7 mouse cellular contexts compared by ENCODE assay signal in the genomic region with DNA sequence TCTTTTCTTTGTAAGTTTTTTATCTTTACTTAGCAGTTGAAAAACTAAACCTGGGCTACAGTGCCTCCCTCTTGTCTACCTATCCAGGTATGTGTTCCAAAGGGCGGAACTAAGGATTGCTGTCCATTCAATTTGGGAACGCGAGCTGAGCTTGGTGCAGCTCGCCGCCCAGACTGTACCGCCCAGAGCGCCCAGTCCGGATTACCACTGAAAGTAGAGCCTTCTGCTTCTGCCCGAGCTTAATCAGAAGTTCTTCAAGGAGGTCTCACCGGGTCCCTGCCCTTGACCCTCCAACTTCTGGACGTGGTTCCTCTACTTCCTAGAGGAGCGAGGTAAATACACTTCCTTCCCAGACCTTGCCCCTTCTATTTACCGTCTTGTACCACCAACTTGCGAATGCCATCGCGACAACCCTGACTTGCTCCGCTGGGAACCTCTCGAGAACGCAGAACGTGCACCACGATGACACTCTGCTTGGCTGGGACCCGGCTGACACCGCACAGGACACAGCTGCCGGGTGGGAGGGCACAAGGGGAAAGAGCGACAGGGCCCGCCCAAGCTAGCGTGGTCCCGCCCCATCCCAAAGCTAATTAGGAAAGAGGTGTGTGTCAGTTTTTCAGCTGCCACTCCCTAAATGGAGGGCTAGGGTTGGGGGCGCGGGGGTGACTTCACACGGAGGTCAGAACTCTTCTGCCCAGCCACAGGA. TPM values are rescaled to one million over a fixed set of nuclear protein-coding genes. Genes with fewer than 3 reads are reported as not detected.
DNase-seq lines count a peak whose midpoint lies in the region; ATAC-seq and TF ChIP-seq lines count a peak whose summit lies in the region.

No protein-coding gene starts in this region.

- in situ Hi-C loops in Patski (cut with MboI; ENCODE audit: low pct_unique_long_range_greater_than_20kb) = no loop called here

- peak overlapping the region; percentile 61 for H3K4me3 ChIP-seq in forebrain, embryonic 12.5 days (replicated peaks)
- peak overlapping the region; percentile 81 for H3K4me3 ChIP-seq in heart, postnatal 0 days (ENCODE audit: low read depth, low read length)

- CTCF ChIA-PET in Patski (lab: Charles Lee) = interaction anchor here (0.8 kb wide), 1 partner anchor 507 kb away, joined by 3 read pairs; no protein-coding TSS in a partner anchor

- H3K36me3 ChIP-seq in forebrain, embryonic 12.5 days (replicated peaks) = no peaks in the 10 kb centered on the region
- no peaks in the 10 kb centered on the region for H3K36me3 ChIP-seq in heart, postnatal 0 days (replicated peaks; ENCODE audit: control insufficient read depth, insufficient read depth, low read length)

- H3K27ac ChIP-seq in forebrain, embryonic 12.5 days = no peak overlapping the region
- H3K27ac ChIP-seq in heart, postnatal 0 days (ENCODE audit: low read depth) = peak overlapping the region; percentile 94

- DNase-seq in Patski (ENCODE audit: low read depth, low spot score) = no peak
- peak; percentile 81 for DNase-seq in c-Kit-positive CD71-positive TER-119-negative erythroid progenitor cells, embryonic 14.5 days (ENCODE audit: low read depth)
- DNase-seq in heart, postnatal 0 days (ENCODE audit: low spot score) = peak; percentile 92
- peak; percentile 78 to 87 for DNase-seq in kidney, postnatal 36 days
- DNase-seq in right cerebral cortex, postnatal 4 days = peak; percentile 8

- H3K9ac ChIP-seq in forebrain, embryonic 12.5 days = peak overlapping the region; percentile 55
- peak overlapping the region; percentile 75 for H3K9ac ChIP-seq in heart, postnatal 0 days (replicated peaks; ENCODE audit: low read depth, low read length)

- WGBS in forebrain, embryonic 12.5 days = 1% methylated on average over 31 of the region's 31 CpGs
- 1% methylated on average over 30 of the region's 31 CpGs for WGBS in heart, postnatal 0 days

- H3K4me1 ChIP-seq in forebrain, embryonic 12.5 days = peaks cover 8% of the 10 kb centered on the region; the same call in 1 of the 2 replicates
- peaks cover 12% of the 10 kb centered on the region; the same call in 1 of the 2 replicates for H3K4me1 ChIP-seq in heart, postnatal 0 days (ENCODE audit: control insufficient read depth, insufficient read depth)

- peak overlapping the region; percentile 93 for H3K4me2 ChIP-seq in forebrain, embryonic 12.5 days
- peak overlapping the region; percentile 88 for H3K4me2 ChIP-seq in heart, postnatal 0 days (ENCODE audit: low read depth, low read length)

- no peak for TF ChIP-seq EP300 in heart, postnatal 0 days (IDR thresholded peaks at IDR 0.05; ENCODE audit: low read depth)

- H3K9me3 ChIP-seq in forebrain, embryonic 12.5 days = no peaks in the 10 kb centered on the region
- no peaks in the 10 kb centered on the region for H3K9me3 ChIP-seq in heart, postnatal 0 days (replicated peaks; ENCODE audit: control insufficient read depth, low read length)

- POLR2A ChIA-PET in Patski (lab: Charles Lee) = interaction anchor here (0.6 to 0.9 kb wide), 2 partner anchors 167 to 199 kb away, joined by 3 to 4 read pairs; no protein-coding TSS in a partner anchor

- peak; percentile 99 for ATAC-seq in Patski
- peak; percentile 91 for ATAC-seq in forebrain, embryonic 12.5 days (ENCODE audit: low FRiP score)
- ATAC-seq in heart, postnatal 0 days (ENCODE audit: insufficient read depth, low read depth) = peak; percentile 98
- peak; percentile 79 for ATAC-seq in megakaryocyte progenitor cell, adult 5-6 weeks (replicated peaks; ENCODE audit: poor library complexity)

- peaks cover 5% of the 10 kb centered on the region for H3K27me3 ChIP-seq in Patski
- peaks cover 9% of the 10 kb centered on the region; the same call in 1 of the 2 replicates for H3K27me3 ChIP-seq in forebrain, embryonic 12.5 days
- no peaks in the 10 kb centered on the region for H3K27me3 ChIP-seq in heart, postnatal 0 days (ENCODE audit: control insufficient read depth, insufficient read depth, low read length)

- no peak for TF ChIP-seq CTCF in Patski (IDR thresholded peaks at IDR 0.05)
- TF ChIP-seq CTCF in heart, postnatal 0 days (IDR thresholded peaks at IDR 0.05; ENCODE audit: low read depth) = no peak

RNA-seq across cellular contexts. Expression of a gene that starts 1.0 kb away (rescaled TPM):
- polyA plus RNA-seq in Patski (2021) = 86.5 TPM
- polyA plus RNA-seq in forebrain, embryonic 12.5 days (2016; fragmentation: Nextera tagmentation; extraction: Ambion mirVana) = 11.3 and 14.1 TPM in 2 replicates
- 29.6 and 30.6 TPM in 2 replicates for total RNA-seq in heart, postnatal 0 days (2014; rRNA removed; ENCODE audit: low replicate concordance)
- polyA plus RNA-seq in heart, postnatal 0 days (2015; fragmentation: Nextera tagmentation; extraction: Ambion mirVana) = 48.7 and 48.8 TPM in 2 replicates
- total RNA-seq in megakaryocyte progenitor cell, adult 5-6 weeks (2015) = 34.6 and 42.2 TPM in 2 replicates
- total RNA-seq in megakaryocyte progenitor cell, adult 5-6 weeks (2017) = 76.4 and 84.1 TPM in 2 replicates
